Mouse (Mus musculus) embryonic fibroblast, embryonic 13.5 days (primary cell): ENCODE measurements at regions not wholly inside any gene's neighbourhood (a gene's known extent, or its start where the extent isn't known, plus 50 kb on each side); places are given as distances from the start of the nearest gene placed in this dataset.

Source experiments
- H3K27ac ChIP-seq: 2 replicates; pipeline ENCODE4 v1.5.1; 2012; ENCODE audit warnings: low read length, control low read depth, inconsistent platforms; ENCODE audit not compliant: insufficient read depth
- H3K4me1 ChIP-seq: 2 replicates; pipeline ENCODE4 v1.6.1; 2011; ENCODE audit warnings: low read length; ENCODE audit not compliant: control insufficient read depth, insufficient read depth
- H3K4me3 ChIP-seq: 2 replicates; pipeline ENCODE4 v1.5.1; 2011; ENCODE audit warnings: mild to moderate bottlenecking, control low read depth, low read length; ENCODE audit not compliant: insufficient read depth
- CTCF ChIP-seq: IDR thresholded peaks from 2 replicates; pipeline ENCODE4 v1.5.1; 2011; ENCODE audit warnings: mild to moderate bottlenecking, control low read depth, low read length, moderate library complexity, borderline replicate concordance; ENCODE audit not compliant: insufficient read depth
- POLR2A ChIP-seq: IDR thresholded peaks from 2 replicates; pipeline ENCODE4 v1.6.1; 2011; ENCODE audit warnings: low read depth, mild to moderate bottlenecking, control low read depth, low read length, moderate library complexity

DNA sequence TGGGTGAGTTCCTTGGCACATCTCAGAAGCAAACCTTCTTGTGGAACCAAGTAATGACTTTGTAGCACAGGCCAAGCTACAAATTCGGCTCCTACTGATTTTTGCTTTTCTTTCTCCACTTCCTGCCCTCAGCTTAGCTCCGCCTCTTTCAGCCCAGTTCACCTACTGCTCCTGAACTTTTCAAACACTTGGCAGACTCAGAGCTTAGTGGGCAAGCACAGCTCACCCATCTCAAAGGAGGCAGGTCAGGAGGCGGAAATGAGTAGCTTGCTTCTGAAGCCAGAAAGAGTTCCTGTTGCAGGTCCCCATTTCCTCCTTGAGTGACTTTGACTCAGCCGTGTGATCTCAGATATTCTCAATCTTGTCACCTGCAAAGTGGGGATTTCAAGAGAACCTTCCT, 208.5 kb upstream of the Irx3 start:
- TF ChIP-seq CTCF (no peak), POLR2A (no peak)
- Histone ChIP-seq H3K27ac (no peak overlapping the region), H3K4me3 (no peak overlapping the region), H3K4me1 (peaks cover 2% of the 10 kb centered on the region; the same call in 1 of the 2 replicates)

DNA sequence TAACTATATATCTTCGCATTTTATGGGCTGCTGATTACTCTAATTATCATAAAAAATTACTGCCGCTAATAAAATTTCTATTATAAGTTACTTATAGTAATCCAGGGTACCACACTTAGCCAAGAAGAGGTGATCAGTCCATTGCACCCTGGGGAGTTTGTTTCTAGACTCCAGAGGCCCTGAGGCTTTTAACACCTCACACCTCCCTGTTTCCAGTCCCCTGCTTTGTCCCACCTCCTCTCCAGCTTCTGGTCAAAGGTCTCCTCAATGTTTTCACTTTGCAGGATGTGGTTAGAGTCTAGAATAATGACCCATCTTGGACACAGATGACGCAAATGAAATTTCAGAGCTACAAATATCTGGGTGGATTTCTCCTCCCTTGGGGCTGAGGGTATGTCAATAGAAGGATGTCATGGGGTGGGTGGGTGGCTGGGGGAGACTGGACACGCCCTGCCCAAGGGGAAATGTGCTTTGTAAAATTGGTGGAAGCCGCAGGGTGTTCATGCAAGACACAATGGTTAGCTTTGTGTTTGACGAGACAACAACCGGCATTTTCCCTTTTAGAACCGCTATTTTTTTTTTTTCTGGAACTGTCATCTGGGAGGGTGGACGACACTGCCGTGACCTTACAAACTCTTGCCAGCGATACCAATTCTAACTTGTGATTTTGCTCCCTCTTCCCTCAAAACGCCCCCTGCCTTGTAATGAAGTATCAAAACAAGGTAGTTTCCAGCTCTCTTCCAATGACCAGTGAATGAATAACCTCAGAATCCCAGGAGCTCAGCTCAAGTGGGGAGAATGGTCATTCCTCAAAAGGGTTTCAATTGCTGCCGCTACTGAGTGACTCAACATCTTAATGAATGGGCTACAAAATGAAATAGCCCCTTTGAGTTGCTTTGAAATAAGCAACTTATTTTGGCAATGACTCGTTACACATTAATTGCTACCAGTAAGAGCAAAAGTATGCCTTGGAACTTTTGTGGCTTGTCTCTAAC, 207.0 kb upstream of the Irx3 start:
- Histone ChIP-seq H3K4me3 (no peak overlapping the region), H3K4me1 (peaks cover 2% of the 10 kb centered on the region; the same call in 1 of the 2 replicates), H3K27ac (peak overlapping the region; percentile 55; the same call in 1 of the 2 replicates)
- TF ChIP-seq POLR2A (no peak), CTCF (no peak)

DNA sequence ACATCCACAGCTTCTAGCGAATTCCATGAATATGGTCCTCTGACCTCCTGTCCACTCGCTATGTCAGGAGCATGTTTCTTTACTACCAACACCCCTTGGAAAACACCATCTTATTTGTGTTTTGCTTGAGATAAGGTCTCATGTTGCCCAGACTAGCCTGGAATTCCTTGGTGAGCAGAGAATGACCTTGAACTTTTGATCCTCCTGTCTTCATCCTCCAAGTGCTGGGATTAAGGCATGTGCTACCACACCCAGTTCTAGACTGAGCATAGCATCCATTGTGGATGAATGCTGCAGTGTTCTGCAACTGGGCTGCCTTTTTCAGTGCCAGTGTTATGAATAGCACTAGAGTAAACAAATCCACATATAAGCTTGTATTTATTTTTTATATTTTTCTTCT, 203.2 kb upstream of the Irx3 start:
- Histone ChIP-seq H3K4me1 (peaks cover 2% of the 10 kb centered on the region; the same call in 1 of the 2 replicates), H3K27ac (no peak overlapping the region), H3K4me3 (no peak overlapping the region)
- TF ChIP-seq POLR2A: no peak
- no peak for TF ChIP-seq CTCF

DNA sequence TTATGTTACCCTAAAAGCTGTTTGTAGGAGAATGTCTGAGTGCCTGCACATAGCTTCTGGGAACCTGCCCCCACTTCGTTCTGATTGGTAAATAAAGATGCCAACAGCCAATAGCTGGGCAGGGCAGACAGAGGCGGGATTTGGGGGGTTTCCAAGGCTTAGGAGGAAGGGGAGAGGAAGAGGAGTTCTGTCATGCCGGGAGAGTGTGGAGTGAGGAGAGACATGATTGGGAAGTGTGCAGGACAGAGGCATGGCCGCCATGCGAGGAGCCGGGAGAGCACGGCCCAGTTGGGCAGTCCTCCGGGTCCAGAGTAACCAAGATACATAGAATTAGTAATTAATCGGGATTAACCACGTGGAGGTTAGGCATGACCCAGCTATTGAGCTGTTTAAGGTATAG, 202.7 kb upstream of the Irx3 start:
- no peak for TF ChIP-seq POLR2A
- no peak for TF ChIP-seq CTCF
- no peak overlapping the region for H3K4me3 ChIP-seq

DNA sequence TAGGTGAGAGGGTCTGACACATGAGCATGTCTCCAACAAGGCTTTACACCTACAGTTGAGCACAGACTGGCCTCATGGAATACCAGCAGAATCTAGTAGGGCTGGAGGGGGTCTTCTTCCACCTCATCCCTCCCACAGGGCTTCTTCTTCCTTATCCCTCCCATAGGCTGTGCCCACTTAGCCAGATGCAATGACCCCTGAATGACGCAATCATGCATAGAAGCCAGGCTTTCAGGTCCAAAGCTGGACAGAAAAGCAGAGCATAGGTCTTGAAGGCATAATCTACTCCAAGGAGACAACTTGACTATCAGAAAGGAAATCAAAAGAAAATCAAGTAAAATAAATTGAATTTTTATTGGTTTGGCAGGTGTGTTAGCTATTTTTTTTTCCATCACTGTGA, 198.5 kb upstream of the Irx3 start:
- TF ChIP-seq POLR2A (no peak), CTCF (no peak)
- no peaks in the 10 kb centered on the region; the same call in 1 of the 2 replicates for H3K4me1 ChIP-seq

More for the DNA sequence above, 202.7 kb upstream of the Irx3 start:
- Histone ChIP-seq H3K27ac (no peak overlapping the region), H3K4me1 (peaks cover 2% of the 10 kb centered on the region)

DNA sequence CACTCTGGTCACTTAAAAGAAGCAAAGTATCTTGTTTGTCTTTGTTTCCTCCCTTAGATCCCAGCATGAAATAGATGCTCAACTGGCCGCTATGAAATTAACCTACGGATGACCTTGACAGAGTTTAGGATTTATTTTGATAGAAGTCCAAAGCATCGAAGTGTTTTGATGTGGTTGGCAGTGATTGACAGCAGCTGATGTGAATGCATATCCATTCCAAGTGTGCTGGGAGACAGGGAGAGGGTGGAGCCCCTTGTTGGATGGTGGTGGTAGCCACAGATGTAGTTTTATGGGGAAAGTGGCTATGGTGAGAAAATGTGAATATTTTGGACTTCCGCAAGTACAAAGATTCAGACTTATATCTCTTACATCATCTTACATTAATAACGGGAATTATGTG, 197.8 kb upstream of the Irx3 start:
- TF ChIP-seq POLR2A: no peak
- TF ChIP-seq CTCF: no peak
- Histone ChIP-seq H3K4me3 (no peak overlapping the region), H3K27ac (peak overlapping the region; percentile 32; the same call in 1 of the 2 replicates), H3K4me1 (no peaks in the 10 kb centered on the region; the same call in 1 of the 2 replicates)

More for the DNA sequence above, 198.5 kb upstream of the Irx3 start:
- Histone ChIP-seq H3K4me3 (no peak overlapping the region), H3K27ac (no peak overlapping the region)

DNA sequence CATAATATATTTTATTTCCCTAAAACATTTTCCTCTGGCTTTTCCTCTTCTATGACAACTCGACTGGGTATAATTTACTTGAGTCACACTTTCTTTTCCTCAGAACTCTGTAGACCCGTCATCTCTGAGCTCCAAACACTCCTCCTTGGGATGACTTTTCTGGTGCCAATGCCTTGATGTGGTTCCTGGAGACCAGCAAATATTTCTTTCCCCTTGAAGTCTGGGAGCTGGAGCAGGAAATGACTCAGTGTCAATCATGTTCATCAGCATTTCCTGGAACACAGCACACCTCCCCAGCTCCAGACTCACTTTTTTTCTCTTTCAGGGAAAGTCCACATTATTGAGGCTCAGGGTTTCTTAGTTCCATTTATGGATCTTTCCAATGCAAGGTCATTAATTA, 197.3 kb upstream of the Irx3 start:
- peak overlapping the region; percentile 32; the same call in 1 of the 2 replicates for H3K27ac ChIP-seq
- no peaks in the 10 kb centered on the region; the same call in 1 of the 2 replicates for H3K4me1 ChIP-seq
- TF ChIP-seq CTCF (no peak), POLR2A (no peak)
- H3K4me3 ChIP-seq: no peak overlapping the region

DNA sequence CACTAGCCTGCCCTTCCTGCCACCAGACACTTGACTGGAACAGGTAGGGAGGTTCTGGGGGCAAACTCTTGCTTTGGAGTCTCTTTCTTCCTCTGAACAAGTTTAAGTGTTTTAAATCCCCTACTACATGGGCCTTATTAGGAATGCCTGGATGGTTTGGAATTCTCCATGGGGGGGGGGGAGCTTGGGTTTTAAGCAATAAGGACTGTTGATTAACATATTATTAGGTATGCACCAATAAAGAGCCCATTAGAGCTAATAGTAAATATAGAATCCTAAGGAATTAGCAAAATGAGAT, 196.0 kb upstream of the Irx3 start:
- no peak for TF ChIP-seq POLR2A
- TF ChIP-seq CTCF: no peak
- no peak overlapping the region for H3K4me3 ChIP-seq
- no peaks in the 10 kb centered on the region; the same call in 1 of the 2 replicates for H3K4me1 ChIP-seq
- H3K27ac ChIP-seq: no peak overlapping the region

DNA sequence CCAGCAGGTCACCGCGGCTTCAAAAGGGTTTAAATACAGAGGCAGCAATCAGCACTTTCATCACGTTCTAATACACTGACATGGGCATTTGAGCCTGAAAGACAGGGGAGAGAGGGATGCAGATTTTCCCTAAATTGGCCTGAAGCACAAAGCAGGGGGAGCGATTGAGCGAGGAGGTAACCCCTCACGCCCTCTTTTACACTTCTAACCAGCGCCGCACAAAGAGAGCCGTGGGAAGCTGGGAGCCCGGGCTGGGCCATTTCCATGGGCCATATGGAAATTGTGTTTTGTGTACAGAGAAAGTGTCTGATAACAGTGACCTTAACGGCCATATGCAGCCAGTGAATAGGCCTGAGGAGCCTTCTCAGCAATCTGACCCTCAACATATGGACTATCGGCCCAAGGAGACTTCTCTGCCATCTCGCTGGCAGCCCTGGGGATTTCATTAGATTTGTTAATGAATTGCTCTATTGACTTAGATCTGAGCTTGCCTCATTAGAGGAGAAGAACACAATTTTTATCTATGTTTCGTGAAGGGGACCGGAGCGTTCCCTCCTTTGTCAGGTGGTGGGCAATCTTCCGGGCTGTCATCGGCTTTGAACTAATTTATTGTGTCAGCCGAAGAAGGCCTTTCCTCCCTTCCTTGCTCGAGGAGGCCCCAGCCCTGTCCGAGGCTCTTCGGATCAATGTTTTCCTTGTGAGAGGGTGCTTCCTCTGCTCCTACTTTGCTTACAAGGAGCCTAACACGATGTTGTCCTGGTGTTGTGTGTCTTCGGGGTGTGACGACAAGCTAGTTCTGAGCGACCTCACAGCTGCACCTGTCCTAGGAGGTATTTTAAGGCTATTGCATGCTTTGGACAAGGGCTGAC, 195.4 kb upstream of the Irx3 start:
- Histone ChIP-seq H3K4me1 (no peaks in the 10 kb centered on the region; the same call in 1 of the 2 replicates), H3K27ac (no peak overlapping the region), H3K4me3 (no peak overlapping the region)
- TF ChIP-seq POLR2A: no peak
- TF ChIP-seq CTCF: no peak
